Mouse (Mus musculus) lung, postnatal 4 days (tissue): ENCODE measurements at regions not wholly inside any gene's neighbourhood (a gene's known extent, or its start where the extent isn't known, plus 50 kb on each side); places are given as distances from the start of the nearest gene placed in this dataset.

Source experiments
- DNase-seq, 2 experiments: peaks; one replicate each; pipeline ENCODE4 v3.0.0; 2021

DNA sequence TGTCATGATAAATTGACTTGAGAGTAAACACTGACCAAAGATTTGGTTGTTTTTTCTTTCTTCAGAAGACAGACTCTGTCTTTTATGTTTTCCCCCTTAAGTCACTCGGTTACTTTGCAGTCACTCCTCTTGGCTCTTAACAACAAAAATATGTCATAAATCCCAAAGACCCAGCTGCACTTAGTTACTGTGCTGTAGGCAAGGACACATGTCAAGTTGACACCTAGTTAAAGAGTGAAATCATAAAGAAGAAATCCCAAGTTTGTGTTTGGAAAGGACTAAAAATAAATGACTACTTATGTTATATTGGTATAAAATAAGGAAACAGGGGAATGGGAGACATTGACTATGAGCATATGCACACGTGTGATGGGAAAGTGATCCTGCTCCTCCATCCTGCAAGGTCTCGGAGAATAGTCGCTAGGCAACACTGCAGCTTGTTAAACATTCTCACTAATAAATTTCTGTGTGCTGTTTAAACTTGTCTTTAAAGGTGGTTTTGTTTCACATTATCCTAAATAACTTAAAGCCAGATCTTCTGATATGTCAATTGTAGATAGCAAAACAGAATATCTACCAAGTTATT, 298.1 kb downstream of the Gulp1 start:
- DNase-seq: no peak

DNA sequence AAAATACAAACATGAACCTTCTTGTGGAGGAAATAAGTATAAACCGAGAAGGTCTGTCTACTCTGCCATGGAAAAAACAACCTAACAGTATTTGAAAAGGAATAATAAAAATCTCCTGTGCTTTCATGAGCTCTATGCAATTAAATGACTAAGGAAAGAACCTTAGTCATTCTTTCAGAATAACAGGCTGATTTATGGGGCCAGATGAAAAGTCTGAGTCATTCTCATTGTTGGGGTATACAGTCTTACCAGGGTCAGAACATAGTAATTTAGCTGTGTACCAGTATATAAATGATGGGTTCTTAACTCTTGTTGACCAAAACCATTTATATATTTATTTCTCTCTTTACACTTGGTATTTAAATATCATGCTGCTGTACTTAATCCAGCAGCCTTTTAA, 312.1 kb downstream of the Gulp1 start:
- DNase-seq: no peak

DNA sequence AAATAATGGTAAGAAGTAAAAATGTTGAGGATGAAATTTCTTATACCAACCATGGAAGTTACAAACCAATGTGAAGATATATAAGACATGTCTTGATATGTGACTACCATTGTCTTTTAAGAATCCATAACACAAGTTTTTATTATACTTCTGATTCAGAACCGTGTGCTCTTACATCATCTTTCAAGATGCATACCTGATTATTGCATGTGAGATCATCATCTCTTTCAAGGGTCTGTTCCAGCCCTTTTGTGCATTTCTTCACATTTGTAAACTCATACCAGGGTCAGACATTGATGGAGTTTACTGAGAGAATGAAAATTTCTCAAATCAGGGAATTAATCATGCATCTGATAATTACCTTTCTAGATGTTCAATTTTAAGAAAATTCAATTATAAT, 312.5 kb downstream of the Gulp1 start:
- no peak for DNase-seq

DNA sequence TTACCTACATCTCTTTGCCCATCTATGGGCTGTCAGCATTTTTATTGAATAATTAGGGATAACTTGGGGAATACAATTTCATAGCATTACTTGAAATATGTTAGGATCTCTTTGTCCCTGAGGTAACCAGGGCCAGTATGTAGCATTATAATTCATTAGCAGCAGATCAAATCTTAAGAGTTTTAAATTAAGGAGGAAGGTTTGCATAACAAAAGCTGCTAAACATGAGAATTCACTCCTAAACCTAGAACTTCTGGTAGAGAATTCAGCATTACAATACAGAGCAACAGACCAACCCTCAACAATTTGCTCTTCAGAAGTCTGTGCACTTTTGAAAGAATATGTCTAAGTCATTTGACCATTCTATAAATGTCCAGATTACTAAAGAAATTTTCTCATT, 340.3 kb downstream of the Gulp1 start:
- no peak for DNase-seq

DNA sequence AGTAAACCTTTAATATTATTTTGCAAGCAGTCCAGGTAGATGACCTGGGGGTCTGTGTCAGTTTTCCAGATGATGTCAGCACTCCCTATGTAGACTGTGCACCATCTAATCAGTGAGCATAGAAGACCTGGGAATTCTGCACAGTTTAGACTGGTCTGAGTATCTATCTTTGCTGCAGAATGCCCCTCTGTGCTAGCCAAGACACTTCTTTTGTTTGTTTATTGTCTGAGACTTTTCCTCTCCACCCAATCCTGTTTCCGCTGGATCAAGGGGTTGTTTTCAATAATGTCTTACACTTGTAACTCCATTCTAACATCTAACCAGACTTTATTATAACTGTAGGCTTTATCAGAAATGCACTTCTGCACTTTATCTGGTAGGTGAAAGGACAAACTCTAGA, 341.1 kb downstream of the Gulp1 start:
- DNase-seq: peak in 1 of 2 experiments; percentile 5
